Mouse (Mus musculus): ENCODE results near the gene Heatr3. TPM values are rescaled to one million over a fixed set of nuclear protein-coding genes. Genes with fewer than 3 reads are reported as not detected.

Heatr3 gene
- polyA plus RNA-seq, 1 experiment = 2.9 TPM

DNA sequence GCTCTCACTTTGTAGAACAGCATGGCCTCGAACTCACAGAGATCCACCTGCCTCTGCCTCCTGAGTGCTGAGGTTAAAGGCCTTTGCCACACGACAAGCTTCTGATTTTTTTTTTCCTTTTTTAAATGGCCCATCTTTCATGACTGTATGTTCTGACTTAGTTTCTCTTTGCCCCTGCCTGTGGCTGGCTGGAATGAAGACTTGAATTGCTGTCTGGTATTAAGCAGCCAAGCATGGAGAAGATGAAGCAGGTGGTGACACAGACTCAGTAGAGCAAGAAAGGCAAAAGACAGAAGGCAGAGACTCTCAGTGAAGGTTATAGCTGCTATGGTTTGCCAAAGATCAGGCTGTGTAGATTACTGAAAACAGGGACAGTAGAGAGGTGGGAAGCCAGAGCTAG, 45.5 kb downstream of the Heatr3 start:
- TF ChIP-seq GATA1 (IDR thresholded peaks at IDR 0.05; ENCODE audit: borderline replicate concordance, low read length) = no peak
- TF ChIP-seq FLI1 (IDR thresholded peaks at IDR 0.05; ENCODE audit: low read length) = no peak
- H3K36me3 ChIP-seq (replicated peaks; ENCODE audit: low read length) = no peaks in the 10 kb centered on the region
- no peak overlapping the region for H3K4me3 ChIP-seq (replicated peaks)
- H3K9me3 ChIP-seq = peaks cover 7% of the 10 kb centered on the region
- H3K4me1 ChIP-seq = no peaks in the 10 kb centered on the region
- H3K27me3 ChIP-seq (replicated peaks) = no peaks in the 10 kb centered on the region

DNA sequence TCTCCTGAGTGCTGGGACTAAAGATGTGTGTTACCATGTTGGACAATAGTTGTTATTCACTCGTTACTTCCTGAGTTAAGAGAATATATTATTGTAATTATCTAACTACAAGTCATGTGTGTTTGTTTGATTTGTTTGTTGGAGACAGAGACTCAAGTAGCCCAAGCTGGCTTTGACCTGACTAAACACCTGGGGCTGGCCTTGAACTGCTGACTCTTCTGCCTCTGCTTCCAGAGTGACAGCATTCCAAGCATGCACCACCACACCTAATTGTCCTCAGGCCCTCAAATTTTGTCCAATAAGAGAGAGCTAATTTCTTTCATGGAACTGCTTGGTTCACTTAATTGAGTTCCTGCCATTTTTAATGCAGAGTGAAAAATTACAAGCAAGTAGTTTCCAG, 47.3 kb downstream of the Heatr3 start:
- peaks cover 6% of the 10 kb centered on the region for H3K27me3 ChIP-seq (replicated peaks)
- H3K36me3 ChIP-seq (replicated peaks; ENCODE audit: low read length) = no peaks in the 10 kb centered on the region
- TF ChIP-seq FLI1 (IDR thresholded peaks at IDR 0.05; ENCODE audit: low read length) (no peak), GATA1 (IDR thresholded peaks at IDR 0.05; ENCODE audit: borderline replicate concordance, low read length) (no peak)
- no peak overlapping the region for H3K4me3 ChIP-seq (replicated peaks)
- H3K9me3 ChIP-seq = peaks cover 7% of the 10 kb centered on the region
- H3K4me1 ChIP-seq = no peaks in the 10 kb centered on the region

DNA sequence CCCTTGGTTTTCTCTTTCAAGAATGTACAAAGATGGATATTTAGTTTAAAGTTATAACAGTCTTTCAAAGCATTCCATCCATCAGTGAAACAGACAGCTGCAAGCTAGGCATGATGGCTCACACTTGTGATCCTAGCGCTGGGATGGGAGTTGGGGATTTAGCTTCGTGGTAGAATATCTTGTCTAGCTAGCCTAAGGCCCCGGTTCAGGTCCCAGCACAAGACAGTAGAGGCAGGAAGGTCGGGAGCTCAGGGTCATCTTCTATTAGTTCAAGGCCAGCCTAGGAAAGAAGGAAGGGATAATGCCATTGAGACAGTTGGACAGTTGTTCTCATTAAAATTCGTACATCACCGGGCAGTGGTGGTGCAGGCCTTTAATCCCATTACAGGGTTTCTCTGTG, 48.1 kb downstream of the Heatr3 start:
- no peaks in the 10 kb centered on the region for H3K4me1 ChIP-seq
- H3K4me3 ChIP-seq (replicated peaks) = no peak overlapping the region
- peaks cover 5% of the 10 kb centered on the region for H3K9me3 ChIP-seq
- no peaks in the 10 kb centered on the region for H3K36me3 ChIP-seq (replicated peaks; ENCODE audit: low read length)
- peaks cover 11% of the 10 kb centered on the region for H3K27me3 ChIP-seq (replicated peaks)
- TF ChIP-seq GATA1 (IDR thresholded peaks at IDR 0.05; ENCODE audit: borderline replicate concordance, low read length) = no peak
- TF ChIP-seq FLI1 (IDR thresholded peaks at IDR 0.05; ENCODE audit: low read length) = no peak

DNA sequence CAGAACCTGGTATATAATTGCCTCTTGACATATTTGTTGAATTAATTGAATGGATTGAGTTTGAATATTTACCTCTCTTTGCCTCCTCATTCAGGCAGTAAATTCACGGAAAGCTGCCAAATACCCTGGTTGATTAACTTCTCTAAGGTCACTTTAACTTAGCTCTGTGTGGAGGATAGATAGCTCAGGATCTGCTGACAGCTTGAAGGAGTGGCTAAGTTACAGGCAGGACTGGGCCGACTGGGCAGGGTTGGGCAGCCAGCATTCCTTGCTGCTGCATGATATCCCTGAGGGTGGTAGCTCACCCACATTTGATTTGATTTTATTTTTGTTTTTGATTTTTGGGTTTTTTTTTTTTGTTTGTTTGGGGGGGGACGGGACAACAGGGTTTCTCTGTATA, 59.7 kb downstream of the Heatr3 start:
- peaks cover 34% of the 10 kb centered on the region for H3K4me1 ChIP-seq
- peaks cover 14% of the 10 kb centered on the region for H3K27me3 ChIP-seq (replicated peaks)
- no peak for TF ChIP-seq GATA1 (IDR thresholded peaks at IDR 0.05; ENCODE audit: borderline replicate concordance, low read length)
- no peak for TF ChIP-seq FLI1 (IDR thresholded peaks at IDR 0.05; ENCODE audit: low read length)
- peaks cover 11% of the 10 kb centered on the region for H3K36me3 ChIP-seq (replicated peaks; ENCODE audit: low read length)
- peak overlapping the region; percentile 53 for H3K4me3 ChIP-seq (replicated peaks)
- H3K9me3 ChIP-seq = no peaks in the 10 kb centered on the region

DNA sequence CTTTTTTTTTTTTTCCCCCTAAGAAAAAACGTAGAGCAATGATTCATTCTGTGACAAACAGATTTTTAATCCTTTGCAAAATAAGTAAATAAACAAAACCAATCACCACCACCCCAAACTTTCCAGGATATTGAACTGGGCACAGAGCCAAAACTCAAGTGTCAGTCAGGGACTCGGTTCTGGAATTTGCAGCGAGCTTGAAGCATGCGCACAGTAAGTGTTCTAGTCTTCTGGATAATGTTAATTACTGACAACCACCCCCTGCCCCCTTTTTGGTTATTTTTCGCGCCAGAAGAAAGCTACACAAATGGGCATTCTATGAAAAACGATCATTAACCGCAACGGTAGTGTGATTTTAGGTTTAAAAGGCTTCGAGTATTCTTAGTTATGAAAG, 60.9 kb downstream of the Heatr3 start:
- Histone ChIP-seq H3K9me3 (no peaks in the 10 kb centered on the region), H3K4me3 (replicated peaks) (peak overlapping the region; percentile 98), H3K27me3 (replicated peaks) (peaks cover 8% of the 10 kb centered on the region), H3K4me1 (peaks cover 46% of the 10 kb centered on the region), H3K36me3 (replicated peaks; ENCODE audit: low read length) (peaks cover 21% of the 10 kb centered on the region)
- TF ChIP-seq FLI1 (IDR thresholded peaks at IDR 0.05; ENCODE audit: low read length) = no peak
- no peak for TF ChIP-seq GATA1 (IDR thresholded peaks at IDR 0.05; ENCODE audit: borderline replicate concordance, low read length)

DNA sequence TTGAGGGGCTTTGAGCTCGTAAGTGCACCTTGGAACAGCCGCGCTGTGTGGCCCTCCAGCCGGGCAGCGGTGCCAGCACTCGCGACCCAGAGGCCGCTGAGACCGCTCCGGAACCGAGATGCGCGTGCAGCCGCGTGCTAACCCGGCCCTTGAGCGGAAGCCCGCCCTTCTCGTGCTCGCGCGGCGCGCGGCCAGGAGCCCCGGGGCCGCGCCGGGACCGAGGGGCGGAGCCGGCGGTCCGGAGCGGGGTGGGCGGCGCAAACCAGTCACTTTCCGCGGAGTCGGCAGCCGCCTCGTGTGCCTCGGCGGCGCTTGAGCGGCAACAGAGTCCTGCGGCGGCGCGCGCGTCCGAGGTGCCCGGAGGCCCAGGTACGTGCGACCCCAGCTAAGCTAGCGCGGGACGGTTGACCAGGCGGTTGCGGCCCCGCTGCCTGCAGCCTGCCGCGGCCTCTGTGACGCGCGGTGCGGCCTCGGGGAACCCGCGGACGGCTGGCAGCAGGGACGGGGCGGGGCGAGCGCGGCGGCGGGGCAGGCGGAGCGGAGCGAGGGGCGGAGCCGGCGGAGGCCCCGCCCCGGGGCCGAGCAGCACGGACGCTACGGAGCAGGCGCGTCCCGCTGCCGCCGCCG, 61.4 kb downstream of the Heatr3 start, which contains the start of gene Tent4b:
Tent4b (plus strand) TSS at position 269 of the 627 bp plus-strand sequence.
- peak within 1 kb of the TSS; percentile 98 for H3K4me3 ChIP-seq (replicated peaks)
- H3K36me3 ChIP-seq (replicated peaks; ENCODE audit: low read length) = peaks cover 25% of the 10 kb centered on the region
- TF ChIP-seq GATA1 (IDR thresholded peaks at IDR 0.05; ENCODE audit: borderline replicate concordance, low read length) = no peak
- no peak for TF ChIP-seq FLI1 (IDR thresholded peaks at IDR 0.05; ENCODE audit: low read length)
- H3K9me3 ChIP-seq = no peaks in the 10 kb centered on the region
- peaks cover 49% of the 10 kb centered on the region for H3K4me1 ChIP-seq
- peaks cover 7% of the 10 kb centered on the region for H3K27me3 ChIP-seq (replicated peaks)

DNA sequence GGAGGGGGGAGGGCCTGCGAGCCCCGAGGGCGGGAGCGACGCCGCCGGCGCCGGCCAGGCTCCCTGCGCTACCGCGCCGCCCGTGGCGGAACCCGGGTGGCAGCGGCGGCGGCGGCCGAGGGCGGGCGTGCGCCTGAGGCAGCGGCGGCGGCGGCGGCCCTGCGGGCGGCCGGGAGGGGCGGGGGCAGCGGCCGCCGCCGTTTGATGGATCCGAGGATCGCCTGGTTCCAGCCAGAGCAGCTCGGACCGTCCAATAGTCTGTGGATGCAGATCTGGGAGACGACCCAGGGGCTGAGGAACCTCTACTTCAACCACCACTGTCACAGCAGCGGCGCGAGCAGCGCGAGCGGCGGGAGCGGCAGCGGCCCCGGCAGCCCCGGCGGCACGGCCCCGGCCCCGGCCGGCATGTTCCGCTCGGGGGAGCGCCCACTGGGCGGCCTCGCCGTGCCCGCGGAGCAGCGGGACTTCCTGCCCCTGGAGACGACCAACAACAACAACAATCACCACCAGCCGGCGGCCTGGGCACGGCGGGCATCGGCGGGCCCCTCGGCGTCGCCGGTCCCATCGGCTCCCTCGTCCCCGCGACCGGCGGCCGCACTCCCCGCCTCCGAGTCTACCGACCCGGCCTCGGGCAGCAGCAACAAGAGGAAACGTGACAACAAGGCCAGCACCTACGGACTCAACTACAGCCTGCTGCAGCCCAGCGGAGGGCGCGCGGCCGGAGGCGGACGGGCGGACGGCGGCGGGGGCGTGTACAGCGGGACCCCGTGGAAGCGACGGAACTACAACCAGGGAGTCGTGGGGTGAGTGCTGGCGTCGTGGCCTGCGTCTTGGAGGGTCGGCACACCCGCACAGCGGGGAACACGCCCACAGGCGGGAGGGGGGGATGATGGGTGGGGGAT, 62.3 kb downstream of the Heatr3 start:
- Histone ChIP-seq H3K27me3 (replicated peaks) (peaks cover 3% of the 10 kb centered on the region), H3K4me3 (replicated peaks) (peak overlapping the region; percentile 98), H3K36me3 (replicated peaks; ENCODE audit: low read length) (peaks cover 34% of the 10 kb centered on the region), H3K4me1 (peaks cover 57% of the 10 kb centered on the region), H3K9me3 (no peaks in the 10 kb centered on the region)
- no peak for TF ChIP-seq FLI1 (IDR thresholded peaks at IDR 0.05; ENCODE audit: low read length)
- no peak for TF ChIP-seq GATA1 (IDR thresholded peaks at IDR 0.05; ENCODE audit: borderline replicate concordance, low read length)

DNA sequence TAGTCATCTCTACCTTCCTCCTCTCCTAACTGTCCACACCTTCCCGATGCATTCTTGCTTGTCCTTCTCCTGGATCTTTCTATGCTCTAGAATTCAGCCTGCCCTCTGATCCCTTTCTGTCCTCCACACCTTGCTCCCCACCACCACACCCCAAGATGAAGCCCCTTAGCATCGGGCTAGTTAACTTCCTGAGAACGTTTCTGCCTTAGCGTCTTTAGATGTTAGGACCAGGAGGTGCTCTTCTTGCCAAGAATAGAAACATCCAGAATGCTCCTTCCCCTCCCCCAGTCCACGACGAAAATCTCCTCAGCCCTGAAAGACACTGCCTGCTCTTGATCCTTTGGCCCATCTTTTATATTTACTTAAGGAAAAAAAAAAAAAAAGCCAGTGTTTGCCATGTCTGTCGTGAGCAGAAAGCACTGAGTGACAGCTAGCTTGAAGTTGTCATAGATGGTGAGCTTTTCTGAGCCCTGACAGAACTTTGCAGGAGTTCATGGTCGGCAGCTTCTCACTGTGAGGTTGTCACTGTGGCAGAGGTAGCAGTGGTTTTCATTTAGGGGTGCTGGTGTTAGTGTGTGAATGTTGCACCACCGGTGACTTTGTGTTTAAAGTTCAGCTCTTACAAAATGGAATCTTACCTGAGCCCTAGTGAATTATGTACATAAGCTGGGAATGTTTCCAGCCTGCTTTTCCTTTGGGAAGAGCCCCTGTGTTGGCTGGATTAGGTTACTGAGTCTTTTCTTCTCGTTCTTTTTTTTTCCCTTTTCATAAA, 63.3 kb downstream of the Heatr3 start:
- H3K27me3 ChIP-seq (replicated peaks) = no peaks in the 10 kb centered on the region
- peak overlapping the region; percentile 98 for H3K4me3 ChIP-seq (replicated peaks)
- H3K4me1 ChIP-seq = peaks cover 66% of the 10 kb centered on the region
- TF ChIP-seq GATA1 (IDR thresholded peaks at IDR 0.05; ENCODE audit: borderline replicate concordance, low read length) (no peak), FLI1 (IDR thresholded peaks at IDR 0.05; ENCODE audit: low read length) (no peak)
- peaks cover 44% of the 10 kb centered on the region for H3K36me3 ChIP-seq (replicated peaks; ENCODE audit: low read length)
- no peaks in the 10 kb centered on the region for H3K9me3 ChIP-seq

DNA sequence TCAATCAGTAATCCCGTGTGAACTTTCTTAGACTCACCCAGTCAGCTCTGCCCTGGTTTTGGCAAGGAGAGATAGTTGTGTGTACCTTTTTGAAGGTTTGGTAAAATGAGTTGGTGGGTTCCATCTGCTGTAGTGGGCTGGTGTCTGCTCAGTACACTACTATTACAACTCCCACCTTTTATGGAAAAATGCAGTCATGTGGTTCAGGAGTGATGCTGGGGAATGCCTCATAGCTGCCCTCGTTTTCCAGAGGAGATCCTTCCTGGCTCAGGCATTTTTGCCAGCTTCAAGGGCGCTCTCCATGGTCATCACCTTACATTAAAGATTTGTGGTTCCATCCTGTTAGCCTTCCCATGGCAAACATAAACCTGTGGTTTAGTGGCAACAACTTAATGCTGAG, 64.0 kb downstream of the Heatr3 start:
- Histone ChIP-seq H3K4me3 (replicated peaks) (peak overlapping the region; percentile 98), H3K4me1 (peaks cover 70% of the 10 kb centered on the region), H3K27me3 (replicated peaks) (no peaks in the 10 kb centered on the region), H3K9me3 (no peaks in the 10 kb centered on the region), H3K36me3 (replicated peaks; ENCODE audit: low read length) (peaks cover 47% of the 10 kb centered on the region)
- TF ChIP-seq FLI1 (IDR thresholded peaks at IDR 0.05; ENCODE audit: low read length) (no peak), GATA1 (IDR thresholded peaks at IDR 0.05; ENCODE audit: borderline replicate concordance, low read length) (no peak)

All from megakaryocyte, embryonic 14.5 days (primary cell).